Mouse (Mus musculus) hindbrain, embryonic 16.5 days (tissue): ENCODE results near the gene Pnpt1. TPM values are rescaled to one million over a fixed set of nuclear protein-coding genes. Genes with fewer than 3 reads are reported as not detected.

Experiments
- ATAC-seq: fragments of 200-750 bp; cut with Nextera tagmentation; 2 replicates; pipeline ENCODE4 v1.8.0; 2017; ENCODE audit warnings: moderate TSS enrichment, moderate library complexity
- H3K27ac ChIP-seq: fragments of 300-500 bp; sonication (generic); 2 replicates; pipeline ENCODE4 v1.5.1; 2014; ENCODE audit warnings: low read depth, mild to moderate bottlenecking, control low read depth, low read length, moderate library complexity
- H3K27me3 ChIP-seq: fragments of 300-500 bp; sonication (generic); replicated peaks from 2 replicates; pipeline ENCODE4 v1.6.1; 2014; ENCODE audit warnings: low read length; ENCODE audit not compliant: control insufficient read depth, insufficient read depth
- H3K36me3 ChIP-seq: fragments of 300-500 bp; sonication (generic); 2 replicates; pipeline ENCODE4 v1.6.1; 2014; ENCODE audit warnings: mild to moderate bottlenecking, low read length, moderate library complexity, mixed read lengths; ENCODE audit not compliant: control insufficient read depth, insufficient read depth
- H3K4me1 ChIP-seq: fragments of 300-500 bp; sonication (generic); 2 replicates; pipeline ENCODE4 v1.6.1; 2014; ENCODE audit warnings: low read depth, low read length; ENCODE audit not compliant: control insufficient read depth, insufficient read depth
- H3K4me2 ChIP-seq: fragments of 300-500 bp; sonication (generic); 2 replicates; pipeline ENCODE4 v1.6.1; 2014; ENCODE audit warnings: mild to moderate bottlenecking, low read length, control low read depth, moderate library complexity
- H3K4me3 ChIP-seq: fragments of 300-500 bp; sonication (generic); 2 replicates; pipeline ENCODE4 v1.5.1; 2014; ENCODE audit warnings: mild to moderate bottlenecking, low read length, control low read depth, moderate library complexity
- H3K9ac ChIP-seq: fragments of 300-500 bp; sonication (generic); 2 replicates; pipeline ENCODE4 v1.6.1; 2014; ENCODE audit warnings: low read depth, mild to moderate bottlenecking, control low read depth, low read length, moderate library complexity
- H3K9me3 ChIP-seq: fragments of 300-500 bp; sonication (generic); 2 replicates; pipeline ENCODE4 v1.6.1; 2014; ENCODE audit warnings: mild to moderate bottlenecking, low read length, moderate library complexity; ENCODE audit not compliant: control insufficient read depth
- WGBS: fragments of 180-500 bp; shearing (Covaris S2); extraction: QIAGEN DNeasy Blood & Tissue Kit; methylation state at CpG from one replicate; pipeline ENCODE4 v1.1.7; 2014; 5-methylcytosine and 5-hydroxymethylcytosine counted together
- polyA plus RNA-seq: library from polyadenylated mRNA; unstranded; fragments of >200 nt; fragmentation: Nextera tagmentation; extraction: Ambion mirVana; gene quantifications from 2 replicates; pipeline ENCODE4 v1.2.1, GENCODE M21; 2015

Gene Pnpt1
- polyA plus RNA-seq, 1 experiment from 2014 or later = 25.3 TPM

DNA sequence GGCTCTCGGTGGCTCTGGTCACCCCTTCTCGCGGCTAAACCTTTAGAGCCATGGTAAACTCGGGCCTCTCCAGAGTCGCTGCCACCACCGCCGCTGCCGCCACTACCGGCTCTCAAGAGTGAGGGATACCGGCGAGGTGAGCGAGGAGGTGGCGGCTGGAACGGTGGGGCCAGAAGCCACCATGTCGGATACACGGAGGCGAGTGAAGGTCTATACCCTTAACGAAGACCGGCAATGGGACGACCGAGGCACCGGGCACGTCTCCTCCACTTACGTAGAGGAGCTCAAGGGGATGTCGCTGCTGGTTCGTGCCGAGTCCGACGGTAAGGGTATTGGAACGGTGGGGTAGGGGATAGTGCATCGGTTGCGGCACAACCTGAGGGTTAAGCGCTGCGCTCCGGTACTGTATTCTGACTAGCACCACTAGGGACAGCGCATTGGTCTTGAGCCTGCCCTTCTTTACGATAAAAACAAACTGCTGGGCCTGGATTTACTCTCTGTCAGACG lies 42.6 kb downstream of the Pnpt1 start:
- peaks cover 10% of the 10 kb centered on the region for H3K4me1 ChIP-seq
- ATAC-seq = peak; percentile 63
- H3K27me3 ChIP-seq = no peaks in the 10 kb centered on the region
- H3K9ac ChIP-seq = peak overlapping the region; percentile 98
- WGBS = 0% methylated on average over 38 of the region's 38 CpGs
- no peaks in the 10 kb centered on the region for H3K36me3 ChIP-seq
- no peaks in the 10 kb centered on the region for H3K9me3 ChIP-seq
- H3K4me2 ChIP-seq = peak overlapping the region; percentile 61
- peak overlapping the region; percentile 97 for H3K27ac ChIP-seq
- H3K4me3 ChIP-seq = peak overlapping the region; percentile 96

DNA sequence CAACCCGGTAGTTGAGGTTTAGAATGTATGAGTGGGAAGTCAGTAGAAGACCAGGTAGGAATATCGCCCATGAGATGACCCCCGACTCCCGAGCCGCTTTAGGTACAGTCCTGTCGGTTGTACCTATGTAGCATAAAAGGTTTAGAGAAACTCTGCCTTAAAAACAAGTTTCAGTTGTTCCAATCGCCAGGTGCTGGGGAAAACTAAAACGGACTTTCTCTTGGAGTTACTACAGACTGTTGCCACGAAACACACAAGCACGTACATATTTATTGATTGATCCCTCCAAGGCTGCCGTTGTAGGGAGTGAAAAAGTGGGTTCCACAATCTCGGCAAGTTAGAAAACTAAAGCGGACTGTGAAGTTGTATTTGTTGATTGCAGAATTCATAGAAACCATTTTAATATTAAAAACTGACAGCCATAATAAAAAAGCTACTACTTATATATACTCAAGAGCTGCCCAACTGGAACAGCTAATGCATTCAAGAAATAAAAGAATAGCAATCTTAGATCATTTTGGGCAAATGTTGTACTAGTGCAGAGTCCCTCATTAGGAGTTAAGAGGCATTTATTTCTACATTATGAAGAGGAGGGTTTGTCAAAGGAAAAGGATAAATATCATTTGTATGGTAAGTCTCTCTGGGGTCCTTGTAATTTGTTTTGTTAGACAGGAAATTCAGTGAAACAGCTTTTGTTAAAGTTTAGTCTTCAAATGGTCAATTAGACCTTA lies 43.3 kb downstream of the Pnpt1 start:
- peak overlapping the region; percentile 97 for H3K27ac ChIP-seq
- H3K4me2 ChIP-seq = peak overlapping the region; percentile 61
- no peaks in the 10 kb centered on the region for H3K36me3 ChIP-seq
- peak overlapping the region; percentile 98 for H3K9ac ChIP-seq
- no peak for ATAC-seq
- 4% methylated on average over 13 of the region's 13 CpGs for WGBS
- no peaks in the 10 kb centered on the region for H3K9me3 ChIP-seq
- no peaks in the 10 kb centered on the region for H3K27me3 ChIP-seq
- H3K4me3 ChIP-seq = peak overlapping the region; percentile 96
- H3K4me1 ChIP-seq = peaks cover 10% of the 10 kb centered on the region

DNA sequence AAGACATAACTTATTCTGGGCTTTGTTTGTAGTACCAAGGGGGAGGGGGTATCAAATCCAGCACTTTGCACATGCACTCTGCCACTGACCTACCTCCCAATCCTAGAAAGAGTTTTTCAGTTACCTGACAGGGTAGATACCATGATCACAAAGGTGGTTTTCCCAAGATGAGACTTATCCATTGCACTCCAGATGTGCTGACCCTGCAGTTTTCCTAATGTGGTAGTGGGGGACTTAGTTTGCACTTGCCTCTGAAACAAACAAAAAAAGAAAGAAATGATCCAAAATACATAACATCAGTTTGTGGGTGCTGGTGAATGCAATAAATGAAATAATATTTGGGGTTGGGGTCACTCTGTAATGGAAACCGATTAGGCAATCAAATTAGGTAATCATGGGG lies 48.8 kb downstream of the Pnpt1 start:
- WGBS = 98% methylated on average over 1 of the region's 1 CpGs
- no peaks in the 10 kb centered on the region for H3K9me3 ChIP-seq
- H3K4me1 ChIP-seq = peaks cover 4% of the 10 kb centered on the region; the same call in 1 of the 2 replicates
- H3K4me2 ChIP-seq = no peak overlapping the region
- H3K4me3 ChIP-seq = no peak overlapping the region
- no peak overlapping the region for H3K27ac ChIP-seq
- H3K27me3 ChIP-seq = no peaks in the 10 kb centered on the region
- no peak overlapping the region for H3K9ac ChIP-seq
- ATAC-seq = no peak
- H3K36me3 ChIP-seq = peaks cover 5% of the 10 kb centered on the region; the same call in 1 of the 2 replicates

DNA sequence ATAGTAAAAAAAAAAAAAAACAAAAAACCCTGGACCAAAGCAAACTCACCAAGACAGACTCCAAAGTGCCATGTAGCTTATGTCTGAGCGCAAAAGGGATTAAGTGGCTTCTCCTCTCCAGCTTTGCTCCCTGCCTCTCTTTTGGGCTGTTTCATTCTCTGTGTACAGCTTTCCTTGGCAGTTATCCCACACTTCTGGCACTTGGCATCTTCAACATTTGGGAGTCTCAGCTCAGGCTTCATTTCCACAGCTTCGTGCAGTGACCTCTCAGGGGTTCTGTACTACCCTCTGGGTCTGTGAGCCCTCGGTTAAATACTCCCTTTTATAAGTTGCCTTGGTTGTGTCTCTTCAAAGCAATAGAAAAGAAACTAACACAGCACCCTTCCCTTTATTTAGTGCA lies 50.1 kb downstream of the Pnpt1 start:
- Histone ChIP-seq H3K9ac (no peak overlapping the region), H3K27ac (no peak overlapping the region), H3K9me3 (no peaks in the 10 kb centered on the region), H3K36me3 (peaks cover 8% of the 10 kb centered on the region; the same call in 1 of the 2 replicates), H3K4me3 (no peak overlapping the region), H3K27me3 (no peaks in the 10 kb centered on the region), H3K4me2 (no peak overlapping the region), H3K4me1 (peaks cover 4% of the 10 kb centered on the region; the same call in 1 of the 2 replicates)
- peak; percentile 67; the same call in 1 of the 2 replicates for ATAC-seq
- WGBS = 55% methylated on average over 3 of the region's 3 CpGs

DNA sequence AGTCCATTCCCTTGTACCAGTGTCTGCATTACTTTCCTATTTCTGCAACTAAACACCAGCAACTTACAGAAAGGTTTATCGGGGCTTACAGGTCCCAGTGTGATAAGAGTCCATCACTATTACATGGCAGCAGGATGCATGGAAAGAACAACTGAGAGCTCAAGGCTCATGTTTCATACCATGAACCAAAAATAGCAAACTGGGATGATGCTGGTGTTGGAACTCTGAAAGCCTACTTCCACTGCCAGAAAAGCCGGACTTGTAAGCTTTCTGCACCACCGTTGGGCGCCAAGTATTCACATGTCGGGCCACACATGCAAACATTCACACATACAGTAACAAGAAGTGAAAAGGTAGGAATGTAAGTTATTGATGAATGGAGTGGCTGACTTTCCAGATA lies 51.2 kb downstream of the Pnpt1 start:
- Histone ChIP-seq H3K27ac (no peak overlapping the region), H3K9me3 (no peaks in the 10 kb centered on the region), H3K27me3 (no peaks in the 10 kb centered on the region), H3K36me3 (peaks cover 11% of the 10 kb centered on the region), H3K4me2 (no peak overlapping the region), H3K4me1 (peaks cover 4% of the 10 kb centered on the region; the same call in 1 of the 2 replicates), H3K4me3 (no peak overlapping the region), H3K9ac (no peak overlapping the region)
- 93% methylated on average over 5 of the region's 5 CpGs for WGBS
- no peak for ATAC-seq

DNA sequence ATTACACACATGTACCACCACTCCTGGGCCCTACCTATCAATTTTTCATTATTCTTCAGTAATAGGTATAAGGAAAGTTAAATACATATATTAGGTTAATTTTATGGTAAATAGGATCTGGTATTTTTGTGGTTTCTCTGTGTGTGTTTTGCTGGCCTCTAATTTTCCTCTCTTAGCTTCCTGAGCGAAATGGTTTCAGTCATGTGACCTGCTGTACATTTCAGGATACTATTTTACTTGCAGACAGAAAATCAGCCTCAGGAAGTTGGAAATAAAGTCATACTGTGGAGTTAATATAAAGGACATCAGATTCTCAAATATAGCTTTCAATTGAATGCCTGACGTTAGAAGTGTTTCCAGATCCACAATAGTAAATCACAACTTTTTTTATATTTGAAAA lies 58.4 kb downstream of the Pnpt1 start:
- 89% methylated on average over 2 of the region's 2 CpGs for WGBS
- no peak for ATAC-seq
- no peak overlapping the region for H3K9ac ChIP-seq

DNA sequence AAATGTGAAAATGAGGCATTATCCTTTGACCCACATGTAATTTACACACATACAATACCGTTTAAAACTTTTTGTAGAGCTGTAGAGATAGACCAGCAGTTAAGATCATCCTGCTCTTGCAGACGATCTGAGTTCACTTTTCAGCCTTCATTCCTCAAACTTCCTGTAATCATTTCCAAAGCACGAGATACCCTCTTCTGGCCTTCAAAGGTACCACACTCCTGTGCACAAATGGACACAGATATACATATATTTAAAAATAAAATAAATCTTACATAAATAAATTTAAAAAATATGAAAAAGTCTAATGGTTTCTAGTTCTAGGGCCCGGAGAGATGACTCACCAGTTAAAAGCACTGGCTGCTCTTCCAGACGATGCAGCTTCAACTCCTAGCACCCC lies 73.1 kb downstream of the Pnpt1 start:
- WGBS = 89% methylated on average over 5 of the region's 5 CpGs
- H3K9me3 ChIP-seq = no peaks in the 10 kb centered on the region

More for the DNA sequence above, 58.4 kb downstream of the Pnpt1 start:
- no peaks in the 10 kb centered on the region for H3K27me3 ChIP-seq
- H3K27ac ChIP-seq = no peak overlapping the region
- no peaks in the 10 kb centered on the region for H3K4me1 ChIP-seq
- no peak overlapping the region for H3K4me3 ChIP-seq
- H3K9me3 ChIP-seq = no peaks in the 10 kb centered on the region
- peaks cover 10% of the 10 kb centered on the region for H3K36me3 ChIP-seq
- H3K4me2 ChIP-seq = no peak overlapping the region

DNA sequence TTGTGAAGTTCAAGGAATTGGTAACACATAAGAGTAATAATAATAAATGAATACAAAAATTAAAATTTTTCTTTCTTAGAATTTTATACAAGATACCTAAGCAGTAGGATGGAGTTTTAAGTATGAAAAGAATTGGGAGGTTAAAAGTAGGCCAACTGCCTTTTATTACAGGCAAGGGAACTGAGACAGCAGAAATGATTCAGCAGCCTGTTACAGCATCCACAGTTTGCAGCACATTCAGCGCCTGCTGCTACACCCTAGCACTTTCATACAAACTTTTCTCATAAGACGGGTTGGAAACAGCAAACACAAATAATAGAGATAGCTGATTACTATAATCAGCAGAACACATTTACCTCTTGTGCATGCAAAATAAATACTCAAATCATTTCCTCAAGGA lies 79.2 kb downstream of the Pnpt1 start:
- Histone ChIP-seq H3K4me2 (no peak overlapping the region), H3K9me3 (no peaks in the 10 kb centered on the region), H3K4me3 (no peak overlapping the region), H3K9ac (no peak overlapping the region), H3K27ac (no peak overlapping the region), H3K27me3 (no peaks in the 10 kb centered on the region), H3K4me1 (no peaks in the 10 kb centered on the region), H3K36me3 (peaks cover 11% of the 10 kb centered on the region)
- ATAC-seq = no peak
- 89% methylated on average over 2 of the region's 2 CpGs for WGBS

More for the DNA sequence above, 73.1 kb downstream of the Pnpt1 start:
- no peak overlapping the region for H3K4me3 ChIP-seq
- no peak overlapping the region for H3K9ac ChIP-seq
- ATAC-seq = no peak
- H3K4me2 ChIP-seq = no peak overlapping the region
- H3K27ac ChIP-seq = no peak overlapping the region
- no peaks in the 10 kb centered on the region for H3K4me1 ChIP-seq
- peaks cover 10% of the 10 kb centered on the region for H3K36me3 ChIP-seq
- H3K27me3 ChIP-seq = no peaks in the 10 kb centered on the region
